Mouse (Mus musculus) C2C12 (cell line): Measurements from ENCODE around the gene Gm49318. TPM values are rescaled to one million over a fixed set of nuclear protein-coding genes. Genes with fewer than 3 reads are reported as not detected.

Source experiments
- H3K27me3 ChIP-seq: one replicate; pipeline ENCODE4 v1.6.1; 2011; ENCODE audit not compliant: control insufficient read depth, insufficient read depth, insufficient read length
- H3K36me3 ChIP-seq: one replicate; pipeline ENCODE4 v1.6.1; 2011; ENCODE audit not compliant: control insufficient read depth, insufficient read depth
- H3K4me3 ChIP-seq: one replicate; pipeline ENCODE4 v1.5.1; 2011; ENCODE audit warnings: mild to moderate bottlenecking, control low read depth; ENCODE audit not compliant: poor library complexity, insufficient read depth, severe bottlenecking
- H3K79me2 ChIP-seq: one replicate; pipeline ENCODE4 v1.6.1; 2011; ENCODE audit not compliant: control insufficient read depth, insufficient read depth
- H3K79me3 ChIP-seq: one replicate; pipeline ENCODE4 v1.6.1; 2011; ENCODE audit warnings: low read depth, control low read depth
- H3ac ChIP-seq: one replicate; pipeline ENCODE3; 2011; ENCODE audit warnings: low read depth; ENCODE audit not compliant: control insufficient read depth, insufficient read length
- CEBPB ChIP-seq: IDR thresholded peaks from one replicate; pipeline ENCODE4 v1.6.1; 2011; ENCODE audit warnings: low read depth, mild to moderate bottlenecking, control low read depth, moderate library complexity
- CTCF ChIP-seq: IDR thresholded peaks from one replicate; pipeline ENCODE4 v1.5.1; 2011; ENCODE audit not compliant: control insufficient read depth, insufficient read depth, insufficient read length
- FOSL1 ChIP-seq: IDR thresholded peaks from one replicate; pipeline ENCODE4 v1.8.0; 2011; ENCODE audit warnings: mild to moderate bottlenecking, low read length; ENCODE audit not compliant: poor library complexity, insufficient read depth, severe bottlenecking
- MAX ChIP-seq: IDR thresholded peaks from one replicate; pipeline ENCODE4 v1.6.1; 2011; ENCODE audit warnings: mild to moderate bottlenecking, control low read depth
- MYOD1 ChIP-seq: IDR thresholded peaks from one replicate; pipeline ENCODE4 v1.6.1; 2011; ENCODE audit warnings: low read depth; ENCODE audit not compliant: control insufficient read depth, insufficient read length
- MYOG ChIP-seq: IDR thresholded peaks from one replicate; pipeline ENCODE4 v1.6.1; 2011; ENCODE audit not compliant: control insufficient read depth, insufficient read length; ENCODE audit errors: extremely low read depth
- USF1 ChIP-seq: IDR thresholded peaks from one replicate; pipeline ENCODE4 v1.6.1; 2011; ENCODE audit warnings: low read depth, mild to moderate bottlenecking, control low read depth, moderate library complexity
- polyA plus RNA-seq: library from polyadenylated mRNA; unstranded; fragments of >200 nt; fragmentation: generic; extraction: Trizol; gene quantifications from one replicate; pipeline ENCODE4 v1.2.1, GENCODE M21; 2012; ENCODE audit warnings: missing spikeins

The Gm49318 gene
- polyA plus RNA-seq, 1 experiment: not detected

GRCm38 (mm10) chr9:22089986-22090385 is 18.9 kb upstream of the Gm49318 start:
- no peaks in the 10 kb centered on the region for H3K36me3 ChIP-seq
- no peaks in the 10 kb centered on the region for H3K27me3 ChIP-seq
- H3K4me3 ChIP-seq: no peak overlapping the region
- H3ac ChIP-seq: no peak overlapping the region
- H3K79me3 ChIP-seq: no peaks in the 10 kb centered on the region
- no peaks in the 10 kb centered on the region for H3K79me2 ChIP-seq
- TF ChIP-seq CTCF: no peak
- peak; percentile 40 for TF ChIP-seq MAX
- peak; percentile 35 for TF ChIP-seq FOSL1
- no peak for TF ChIP-seq USF1
- TF ChIP-seq MYOD1: peak; percentile 7

DNA sequence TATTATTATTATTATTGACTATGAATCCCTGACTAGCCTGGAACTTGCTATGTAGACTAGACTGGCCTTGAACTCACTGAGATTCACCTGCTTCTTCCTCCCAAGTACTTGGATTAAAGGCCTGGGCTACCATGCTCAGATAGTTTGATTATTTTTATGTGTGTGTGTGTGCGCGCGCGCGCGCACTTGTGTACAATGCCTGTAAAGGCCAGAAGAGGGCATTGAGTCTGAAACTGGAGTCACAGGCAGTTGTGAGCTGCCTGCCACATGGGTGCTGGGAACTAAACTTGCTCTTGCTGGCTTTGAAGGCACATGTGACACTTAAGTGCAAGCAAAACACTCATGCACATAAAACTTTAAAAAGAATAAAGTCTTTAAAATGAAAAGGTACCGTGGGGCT is 18.2 kb upstream of the Gm49318 start:
- H3K27me3 ChIP-seq: no peaks in the 10 kb centered on the region
- peaks cover 2% of the 10 kb centered on the region for H3K79me3 ChIP-seq
- TF ChIP-seq CTCF (no peak), MAX (no peak), FOSL1 (no peak), USF1 (no peak), CEBPB (no peak), MYOG (no peak), MYOD1 (no peak)
- no peak overlapping the region for H3K4me3 ChIP-seq
- no peak overlapping the region for H3ac ChIP-seq
- H3K36me3 ChIP-seq: no peaks in the 10 kb centered on the region
- no peaks in the 10 kb centered on the region for H3K79me2 ChIP-seq

DNA sequence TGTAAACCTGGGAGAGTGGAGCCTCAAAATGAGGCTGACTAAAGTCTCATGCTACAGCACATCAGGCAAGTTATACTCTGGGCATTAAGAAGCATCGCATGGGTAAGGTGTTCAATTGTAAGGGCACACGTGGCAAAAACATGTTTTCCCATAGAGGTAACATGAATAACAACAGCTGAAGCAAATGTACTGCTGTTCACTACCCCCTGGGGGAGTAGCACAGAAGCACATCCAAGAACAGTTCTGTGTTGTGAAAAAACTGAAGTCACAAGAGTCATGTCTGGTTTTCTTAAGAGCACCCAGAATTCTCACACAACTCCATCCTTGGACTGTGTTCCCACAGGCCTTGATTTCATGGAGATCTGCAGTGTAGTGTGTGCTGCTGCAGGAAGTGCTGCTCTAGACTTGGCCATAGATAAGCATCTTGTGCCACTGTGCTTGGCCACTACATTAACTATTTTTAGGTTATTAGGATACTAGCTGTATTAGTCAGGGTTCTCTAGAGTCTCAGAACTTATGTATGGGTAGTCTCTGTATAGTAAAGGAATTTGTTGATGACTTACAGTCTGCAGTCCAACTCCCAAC is 16.1 kb upstream of the Gm49318 start:
- no peak for TF ChIP-seq MYOD1
- no peak for TF ChIP-seq FOSL1
- TF ChIP-seq MAX: no peak
- TF ChIP-seq MYOG: no peak
- no peak for TF ChIP-seq CEBPB
- TF ChIP-seq USF1: no peak
- TF ChIP-seq CTCF: no peak

GRCm38 (mm10) chr9:22086012-22086411 is 15.0 kb upstream of the Gm49318 start:
- Histone ChIP-seq H3K79me2 (peaks cover 6% of the 10 kb centered on the region), H3K27me3 (no peaks in the 10 kb centered on the region), H3K79me3 (peaks cover 2% of the 10 kb centered on the region), H3K4me3 (peak overlapping the region; percentile 65), H3ac (peak overlapping the region; percentile 43), H3K36me3 (no peaks in the 10 kb centered on the region)
- TF ChIP-seq MYOD1 (no peak), MAX (no peak), CEBPB (no peak), CTCF (no peak), USF1 (no peak), FOSL1 (no peak), MYOG (no peak)

More for the DNA sequence above, 16.1 kb upstream of the Gm49318 start:
- H3ac ChIP-seq: no peak overlapping the region
- H3K79me3 ChIP-seq: peaks cover 2% of the 10 kb centered on the region
- no peaks in the 10 kb centered on the region for H3K36me3 ChIP-seq
- H3K79me2 ChIP-seq: peaks cover 6% of the 10 kb centered on the region
- no peaks in the 10 kb centered on the region for H3K27me3 ChIP-seq
- H3K4me3 ChIP-seq: no peak overlapping the region

DNA sequence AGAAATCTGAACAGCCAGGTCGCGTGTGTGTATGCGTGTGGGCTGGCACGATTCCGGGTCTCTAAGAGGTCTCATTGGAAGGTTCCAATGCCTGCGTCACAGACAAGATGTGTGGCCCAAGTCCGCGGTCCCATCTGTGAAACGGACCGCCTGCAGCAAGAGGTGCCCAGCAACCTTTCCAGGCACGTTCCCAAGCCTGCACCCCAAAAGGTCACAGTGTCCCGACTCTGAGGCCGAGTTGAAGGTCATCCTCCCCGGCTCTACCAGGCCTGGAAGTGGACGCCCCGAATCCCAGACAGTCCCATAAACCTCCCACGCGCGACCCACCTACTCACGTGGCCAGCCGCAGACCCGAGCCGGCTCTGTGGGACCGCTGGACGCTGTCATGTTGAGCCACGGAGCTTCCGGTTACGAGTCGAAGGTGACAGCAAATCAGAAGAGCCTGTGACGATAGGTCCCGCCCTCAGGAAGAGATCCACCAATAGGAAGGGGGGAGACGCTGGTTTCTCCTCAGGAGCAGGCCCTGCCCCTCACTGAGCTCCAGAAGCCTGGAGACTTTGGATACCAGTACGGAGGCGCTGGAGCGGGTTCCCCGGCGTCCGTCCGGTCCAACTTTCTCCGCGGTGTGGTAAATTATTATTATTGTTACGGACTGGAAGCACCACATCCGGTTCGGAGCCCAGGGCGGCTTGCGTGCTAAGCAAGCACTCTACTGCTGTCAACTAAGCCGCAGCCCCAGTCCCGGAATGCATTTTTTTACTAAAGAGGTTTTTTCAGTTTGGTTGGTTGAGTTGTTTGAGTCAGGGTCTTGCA is 14.2 kb upstream of the Gm49318 start, which contains the start of gene Ecsit:
Gene Ecsit (minus strand): TSS at position 417 of the 813 bp plus-strand sequence.
- Histone ChIP-seq H3K36me3 (no peaks in the 10 kb centered on the region), H3K27me3 (no peaks in the 10 kb centered on the region), H3K79me2 (peaks cover 6% of the 10 kb centered on the region), H3K79me3 (peaks cover 2% of the 10 kb centered on the region), H3K4me3 (peak within 1 kb of the TSS; percentile 65), H3ac (peak within 1 kb of the TSS; percentile 86)
- TF ChIP-seq USF1 (peak; percentile 54), FOSL1 (no peak), MYOG (no peak), MAX (no peak), MYOD1 (no peak)
